Mouse (Mus musculus) neural tube, embryonic 13.5 days (tissue): ENCODE results near the gene Lama5. TPM values are rescaled to one million over a fixed set of nuclear protein-coding genes. Genes with fewer than 3 reads are reported as not detected.
"Not testable (repeated sequence)": the region's sequence is repeated elsewhere in the genome, so short reads cannot be mapped to it uniquely, and the experiment has no call there.

ENCODE experiments used
- ATAC-seq: fragments of 200-750 bp; cut with Nextera tagmentation; 2 replicates; pipeline ENCODE4 v1.8.0; 2017; ENCODE audit warnings: low read depth, mild to moderate bottlenecking, moderate TSS enrichment, moderate library complexity
- H3K27ac ChIP-seq: fragments of 300-500 bp; sonication (generic); replicated peaks from 2 replicates; pipeline ENCODE4 v1.5.1; 2015; ENCODE audit warnings: moderate library complexity, mild to moderate bottlenecking, inconsistent platforms
- H3K27me3 ChIP-seq: fragments of 300-500 bp; sonication (generic); 2 replicates; pipeline ENCODE4 v1.6.1; 2015; ENCODE audit warnings: mild to moderate bottlenecking, inconsistent platforms
- H3K36me3 ChIP-seq: fragments of 300-500 bp; sonication (generic); 2 replicates; pipeline ENCODE4 v1.6.1; 2015; ENCODE audit warnings: mild to moderate bottlenecking, inconsistent platforms
- H3K4me1 ChIP-seq: fragments of 300-500 bp; sonication (generic); replicated peaks from 2 replicates; pipeline ENCODE4 v1.6.1; 2015; ENCODE audit warnings: inconsistent platforms
- H3K4me2 ChIP-seq: fragments of 300-500 bp; sonication (generic); 2 replicates; pipeline ENCODE4 v1.6.1; 2015; ENCODE audit warnings: inconsistent platforms, mild to moderate bottlenecking, moderate library complexity
- H3K4me3 ChIP-seq: fragments of 300-500 bp; sonication (generic); 2 replicates; pipeline ENCODE4 v1.5.1; 2015; ENCODE audit warnings: mild to moderate bottlenecking, inconsistent platforms
- H3K9ac ChIP-seq: fragments of 300-500 bp; sonication (generic); 2 replicates; pipeline ENCODE4 v1.6.1; 2015; ENCODE audit warnings: moderate library complexity, mild to moderate bottlenecking, inconsistent platforms
- H3K9me3 ChIP-seq: fragments of 300-500 bp; sonication (generic); 2 replicates; pipeline ENCODE4 v1.6.1; 2016; ENCODE audit warnings: inconsistent platforms
- WGBS: fragments of 180-500 bp; shearing (Covaris S2); methylation state at CpG from one replicate; pipeline ENCODE4 v1.1.7; 2015; 5-methylcytosine and 5-hydroxymethylcytosine counted together
- polyA plus RNA-seq: library from polyadenylated mRNA; unstranded; fragments of >200 nt; fragmentation: Nextera tagmentation; extraction: Ambion mirVana; gene quantifications from 2 replicates; pipeline ENCODE4 v1.2.1, GENCODE M21; 2015

The Lama5 gene
- polyA plus RNA-seq, 1 experiment from 2014 or later: 2.4 TPM

- H3K27ac ChIP-seq: no peak overlapping the region
- no peaks in the 10 kb centered on the region for H3K27me3 ChIP-seq
- no peak overlapping the region for H3K4me2 ChIP-seq
- no peaks in the 10 kb centered on the region for H3K9me3 ChIP-seq
- 90% methylated on average over 7 of the region's 7 CpGs for WGBS
- no peak overlapping the region for H3K9ac ChIP-seq
- no peak for ATAC-seq
- peaks cover 65% of the 10 kb centered on the region for H3K36me3 ChIP-seq
- H3K4me1 ChIP-seq: peaks cover 26% of the 10 kb centered on the region
- no peak overlapping the region for H3K4me3 ChIP-seq
Observed at GRCm38 (mm10) chr2:180175725-180176124, 49.9 kb downstream of the Lama5 start.

- Histone ChIP-seq H3K9me3 (no peaks in the 10 kb centered on the region), H3K27me3 (no peaks in the 10 kb centered on the region), H3K9ac (no peak overlapping the region), H3K27ac (no peak overlapping the region), H3K4me2 (no peak overlapping the region), H3K4me1 (peaks cover 26% of the 10 kb centered on the region), H3K36me3 (peaks cover 62% of the 10 kb centered on the region), H3K4me3 (no peak overlapping the region)
- no peak for ATAC-seq
- WGBS: 93% methylated on average over 5 of the region's 5 CpGs
Observed at GRCm38 (mm10) chr2:180174121-180174520, 51.5 kb downstream of the Lama5 start.

GRCm38 (mm10) chr2:180173711-180174110 is 51.9 kb downstream of the Lama5 start:
- H3K4me2 ChIP-seq: peak overlapping the region; percentile 100
- H3K9ac ChIP-seq: 0 out of 2 replicates have a peak overlapping the region, but pooled peaks have one; percentile 17
- peaks cover 58% of the 10 kb centered on the region for H3K36me3 ChIP-seq

GRCm38 (mm10) chr2:180173163-180173562 is 52.5 kb downstream of the Lama5 start:
- Histone ChIP-seq H3K27me3 (no peaks in the 10 kb centered on the region), H3K9ac (peak overlapping the region; percentile 95; the same call in 1 of the 2 replicates), H3K27ac (no peak overlapping the region), H3K9me3 (no peaks in the 10 kb centered on the region), H3K4me2 (peak overlapping the region; percentile 100), H3K36me3 (peaks cover 52% of the 10 kb centered on the region), H3K4me1 (peaks cover 26% of the 10 kb centered on the region), H3K4me3 (peak overlapping the region; percentile 96)
- no peak for ATAC-seq
- 89% methylated on average over 4 of the region's 4 CpGs for WGBS

More at GRCm38 (mm10) chr2:180173711-180174110, 51.9 kb downstream of the Lama5 start:
- peaks cover 26% of the 10 kb centered on the region for H3K4me1 ChIP-seq
- not testable (repeated sequence) for H3K27ac ChIP-seq, H3K9me3 ChIP-seq, H3K27me3 ChIP-seq, ATAC-seq, H3K4me3 ChIP-seq
- 90% methylated on average over 8 of the region's 8 CpGs for WGBS

GRCm38 (mm10) chr2:180172152-180172551 is 53.5 kb downstream of the Lama5 start:
- ATAC-seq: no peak
- 5% methylated on average over 8 of the region's 9 CpGs for WGBS
- H3K27ac ChIP-seq: peak overlapping the region; percentile 95
- H3K36me3 ChIP-seq: peaks cover 42% of the 10 kb centered on the region
- peak overlapping the region; percentile 95 for H3K9ac ChIP-seq
- peak overlapping the region; percentile 96 for H3K4me3 ChIP-seq
- no peaks in the 10 kb centered on the region for H3K27me3 ChIP-seq
- no peaks in the 10 kb centered on the region for H3K9me3 ChIP-seq
- H3K4me2 ChIP-seq: peak overlapping the region; percentile 100
- peaks cover 26% of the 10 kb centered on the region for H3K4me1 ChIP-seq

GRCm38 (mm10) chr2:180171522-180172070 is 54.1 kb downstream of the Lama5 start:
- peak; percentile 77 for ATAC-seq
- Histone ChIP-seq H3K4me3 (peak overlapping the region; percentile 96), H3K27me3 (no peaks in the 10 kb centered on the region), H3K4me2 (peak overlapping the region; percentile 100), H3K27ac (peak overlapping the region; percentile 95), H3K9me3 (no peaks in the 10 kb centered on the region), H3K4me1 (peaks cover 26% of the 10 kb centered on the region), H3K36me3 (peaks cover 36% of the 10 kb centered on the region), H3K9ac (peak overlapping the region; percentile 95)
- WGBS: under 1% methylated on average over 79 of the region's 80 CpGs

- Histone ChIP-seq H3K27ac (peak within 1 kb of the TSS; percentile 95), H3K36me3 (peaks cover 30% of the 10 kb centered on the region), H3K4me3 (peak within 1 kb of the TSS; percentile 96), H3K4me2 (peak within 1 kb of the TSS; percentile 100), H3K4me1 (peaks cover 31% of the 10 kb centered on the region), H3K9ac (peak within 1 kb of the TSS; percentile 95), H3K27me3 (no peaks in the 10 kb centered on the region), H3K9me3 (no peaks in the 10 kb centered on the region)
- 4% methylated on average over 41 of the region's 41 CpGs for WGBS
- ATAC-seq: peak; percentile 99
Observed at GRCm38 (mm10) chr2:180170806-180171521, 54.7 kb downstream of the Lama5 start, which contains the start of gene Adrm1. Adrm1 (plus strand) TSS chr2:180171485.

- 91% methylated on average over 11 of the region's 11 CpGs for WGBS
- H3K36me3 ChIP-seq: peaks cover 24% of the 10 kb centered on the region
- peak overlapping the region; percentile 96 for H3K4me3 ChIP-seq
- no peak for ATAC-seq
- 0 out of 2 replicates have a peak overlapping the region, but pooled peaks have one; percentile 15 for H3K27ac ChIP-seq
- no peak overlapping the region for H3K9ac ChIP-seq
- H3K27me3 ChIP-seq: no peaks in the 10 kb centered on the region
- H3K4me1 ChIP-seq: peaks cover 34% of the 10 kb centered on the region
- H3K9me3 ChIP-seq: no peaks in the 10 kb centered on the region
- peak overlapping the region; percentile 62; the same call in 1 of the 2 replicates for H3K4me2 ChIP-seq
Observed at GRCm38 (mm10) chr2:180170151-180170805, 55.4 kb downstream of the Lama5 start.

GRCm38 (mm10) chr2:180166869-180167268 is 58.8 kb downstream of the Lama5 start:
- H3K27me3 ChIP-seq: no peaks in the 10 kb centered on the region
- no peak for ATAC-seq
- WGBS: 74% methylated on average over 2 of the region's 2 CpGs

GRCm38 (mm10) chr2:180165855-180166254 is 59.8 kb downstream of the Lama5 start:
- H3K27me3 ChIP-seq: no peaks in the 10 kb centered on the region
- H3K4me2 ChIP-seq: no peak overlapping the region
- peaks cover 10% of the 10 kb centered on the region; the same call in 1 of the 2 replicates for H3K4me1 ChIP-seq
- WGBS: 68% methylated on average over 2 of the region's 2 CpGs
- H3K4me3 ChIP-seq: no peak overlapping the region
- H3K36me3 ChIP-seq: peaks cover 33% of the 10 kb centered on the region
- H3K9ac ChIP-seq: no peak overlapping the region
- H3K9me3 ChIP-seq: no peaks in the 10 kb centered on the region
- H3K27ac ChIP-seq: no peak overlapping the region; the same call in 1 of the 2 replicates
- no peak for ATAC-seq

More at GRCm38 (mm10) chr2:180166869-180167268, 58.8 kb downstream of the Lama5 start:
- Histone ChIP-seq H3K9me3 (no peaks in the 10 kb centered on the region), H3K4me1 (peaks cover 11% of the 10 kb centered on the region; the same call in 1 of the 2 replicates), H3K27ac (no peak overlapping the region), H3K4me2 (no peak overlapping the region), H3K36me3 (peaks cover 22% of the 10 kb centered on the region), H3K9ac (no peak overlapping the region), H3K4me3 (no peak overlapping the region)

GRCm38 (mm10) chr2:180158627-180159026 is 67.0 kb downstream of the Lama5 start:
- Histone ChIP-seq H3K27ac (no peak overlapping the region), H3K9me3 (no peaks in the 10 kb centered on the region), H3K4me1 (no peaks in the 10 kb centered on the region), H3K4me2 (no peak overlapping the region), H3K36me3 (peaks cover 85% of the 10 kb centered on the region), H3K27me3 (no peaks in the 10 kb centered on the region), H3K4me3 (no peak overlapping the region), H3K9ac (no peak overlapping the region)
- 96% methylated on average over 3 of the region's 3 CpGs for WGBS
- ATAC-seq: no peak

- Histone ChIP-seq H3K4me3 (no peak overlapping the region), H3K9me3 (no peaks in the 10 kb centered on the region)
- 55% methylated on average over 3 of the region's 3 CpGs for WGBS
Observed at GRCm38 (mm10) chr2:180154796-180155195, 70.9 kb downstream of the Lama5 start.

More at GRCm38 (mm10) chr2:180154796-180155195, 70.9 kb downstream of the Lama5 start:
- Histone ChIP-seq H3K4me1 (no peaks in the 10 kb centered on the region), H3K36me3 (peaks cover 85% of the 10 kb centered on the region), H3K9ac (no peak overlapping the region), H3K27ac (0 out of 2 replicates have a peak overlapping the region, but pooled peaks have one; percentile 5), H3K4me2 (no peak overlapping the region), H3K27me3 (no peaks in the 10 kb centered on the region)
- no peak for ATAC-seq
